Mouse (Mus musculus) ovary, adult 2 months (tissue): ENCODE results near the gene Krt90. TPM values are rescaled to one million over a fixed set of nuclear protein-coding genes. Genes with fewer than 3 reads are reported as not detected.

Source experiments
- polyA plus RNA-seq: library from polyadenylated mRNA; depleted of rRNA; stranded (reverse); fragments of >200 nt; gene quantifications from 2 replicates; pipeline ENCODE4 v1.2.3, GENCODE M21; 2012; rRNA removed

Krt90 gene
- 0.17 and 0.46 TPM in 2 replicates for polyA plus RNA-seq

DNA sequence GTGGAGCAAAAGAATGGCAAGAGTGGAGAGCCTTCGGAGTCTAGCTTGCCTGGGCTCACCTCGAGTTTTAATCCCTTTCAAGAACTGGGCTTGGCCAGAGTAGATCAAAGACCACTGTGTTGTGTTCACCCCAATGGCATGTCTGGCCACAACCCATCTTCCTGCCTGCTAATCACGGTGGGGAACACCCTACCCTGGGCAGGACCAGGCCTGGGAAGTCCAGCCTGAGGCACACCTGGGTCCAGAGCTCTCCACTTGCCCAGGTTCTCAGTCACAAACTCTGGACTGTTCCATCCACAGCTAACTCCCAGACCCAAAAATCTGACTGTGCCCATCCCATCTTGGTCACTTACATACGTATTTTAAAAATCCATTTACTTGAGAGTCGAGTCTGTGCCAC, at the start of gene Krt90:
TSS of gene Krt90 (minus strand) at position 101 of the 400 bp plus-strand sequence.

DNA sequence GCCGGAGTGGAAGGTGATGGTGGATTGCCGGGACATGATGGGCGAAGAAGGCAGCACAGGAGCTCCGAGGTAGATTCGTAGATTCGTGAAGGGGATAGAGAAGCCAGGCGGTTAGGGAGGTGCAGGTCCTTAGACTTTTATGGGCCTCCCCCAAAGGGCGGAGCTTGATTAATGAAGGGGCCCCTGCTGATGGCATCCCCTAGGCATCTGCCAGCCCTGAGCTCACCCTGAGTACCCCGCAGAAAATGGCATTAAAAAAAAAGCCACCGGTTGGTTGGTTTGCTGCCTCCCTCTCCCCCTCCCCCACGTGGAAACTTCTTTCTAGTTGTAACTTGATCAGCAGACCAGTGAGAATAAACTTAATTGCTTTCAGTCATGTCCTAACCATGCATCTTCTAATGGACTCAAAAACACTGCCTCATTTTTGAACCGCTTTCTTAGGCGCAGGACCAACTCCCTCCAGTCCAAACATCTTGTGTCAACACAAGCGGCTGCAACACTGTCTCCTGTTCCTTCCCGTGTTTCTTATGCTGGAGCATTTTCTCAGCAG, 11.1 kb upstream of the Krt90 start, which contains the start of gene Krt75:
TSS of gene Krt75 (minus strand) at position 109 of the 550 bp plus-strand sequence.

DNA sequence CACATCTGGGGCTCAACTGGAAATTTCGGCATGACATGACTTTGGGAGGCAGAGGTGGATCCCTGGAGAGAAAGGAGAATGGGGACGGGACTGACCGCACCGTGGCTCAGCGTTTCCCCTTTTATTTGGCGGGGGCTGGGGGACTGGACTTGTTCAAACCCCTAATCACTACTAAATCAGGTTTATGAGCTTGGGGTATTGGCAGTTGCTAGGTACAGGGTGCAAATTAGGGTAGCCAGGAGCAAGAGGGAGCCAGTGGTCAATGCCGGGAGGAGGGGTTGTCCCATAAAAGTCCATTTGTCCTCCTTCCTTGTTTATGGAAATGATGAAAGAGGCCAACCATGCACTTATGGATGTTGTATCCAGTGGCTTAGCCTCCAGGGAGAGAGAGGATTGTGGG, 12.2 kb downstream of the Krt90 start, which contains the start of gene Krt82:
TSS of gene Krt82 (minus strand) at position 101 of the 400 bp plus-strand sequence.

DNA sequence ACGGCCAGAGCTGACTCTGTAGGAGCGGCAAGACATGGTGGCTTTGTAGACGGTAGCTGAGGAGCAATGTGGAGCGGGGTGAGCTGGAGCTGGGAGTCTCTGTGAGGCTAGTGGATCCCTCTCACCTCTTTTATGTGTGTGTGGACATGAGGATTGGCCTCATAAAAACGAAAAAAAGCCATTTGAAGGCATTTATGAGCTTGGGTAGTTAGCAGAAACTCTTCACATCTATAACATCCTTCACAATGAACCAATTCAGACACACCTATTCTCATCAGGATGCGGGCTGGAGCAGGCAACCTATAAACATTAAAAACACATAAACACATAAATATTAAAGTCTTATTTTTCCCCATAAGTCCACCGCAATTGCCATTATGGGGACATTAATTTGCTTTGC, 30.0 kb downstream of the Krt90 start, which contains the start of gene Krt84:
TSS of gene Krt84 (minus strand) at position 101 of the 400 bp plus-strand sequence.

DNA sequence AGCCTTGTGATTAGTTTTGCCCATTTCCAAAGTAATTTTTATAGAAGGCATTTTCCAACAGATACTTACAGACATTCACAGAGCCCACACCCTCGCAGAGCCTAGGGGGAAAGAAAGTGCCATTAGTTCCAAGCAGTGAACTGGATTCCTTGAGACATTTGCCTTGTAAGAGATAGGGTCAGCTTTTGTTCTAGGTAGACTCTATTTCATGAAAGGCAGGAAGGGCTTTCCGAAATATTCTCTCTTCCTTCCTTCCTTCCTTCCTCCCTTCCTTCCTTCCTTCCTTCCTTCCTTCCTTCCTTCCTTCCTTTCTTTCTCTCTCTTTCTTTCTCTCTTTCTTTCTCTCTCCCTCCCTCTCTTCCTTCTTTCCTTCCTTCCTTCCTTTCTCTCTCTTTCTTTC, 45.6 kb downstream of the Krt90 start, which contains the start of gene Gm49425:
TSS of gene Gm49425 (minus strand) at position 101 of the 400 bp plus-strand sequence.

Other genes starting within 250 kb of the Krt90 start
- 7.2 and 7.8 TPM in 2 replicates for gene Krt80, start 192.8 kb downstream of the Krt90 start, polyA plus RNA-seq
- 28.5 and 46.8 TPM in 2 replicates for gene Krt7, start 151.9 kb downstream of the Krt90 start, polyA plus RNA-seq
- 0.56 and 2.3 TPM in 2 replicates for gene Krt87, start 124.1 kb downstream of the Krt90 start, polyA plus RNA-seq
- gene Krt88, start 115.2 kb downstream of the Krt90 start, polyA plus RNA-seq, result 0.22 TPM in 1 of 2 replicates, not detected in the other
- not detected in 2 replicates for gene Krt81, start 99.2 kb downstream of the Krt90 start, polyA plus RNA-seq
- gene Krt86, start 89.5 kb downstream of the Krt90 start, polyA plus RNA-seq, result 0.09 and 0.10 TPM in 2 replicates
- gene Krt83, start 71.4 kb downstream of the Krt90 start, polyA plus RNA-seq, result 1.6 and 3.0 TPM in 2 replicates
- gene Gm49425, start 45.7 kb downstream of the Krt90 start, polyA plus RNA-seq, result 0.34 TPM in 1 of 2 replicates, not detected in the other
- gene Krt84, start 30.1 kb downstream of the Krt90 start, polyA plus RNA-seq, result 1.5 and 2.3 TPM in 2 replicates
- not detected in 2 replicates for gene Krt82, start 12.3 kb downstream of the Krt90 start, polyA plus RNA-seq
- gene Krt75, start 11.0 kb upstream of the Krt90 start, polyA plus RNA-seq, result 0.10 and 0.25 TPM in 2 replicates
- gene Gm5414, start 65.2 kb upstream of the Krt90 start, polyA plus RNA-seq, result not detected in 2 replicates
- not detected in 2 replicates for gene Gm5478, start 84.4 kb upstream of the Krt90 start, polyA plus RNA-seq
- gene Krt6b, start 117.3 kb upstream of the Krt90 start, polyA plus RNA-seq, result 0.06 and 1.4 TPM in 2 replicates
- 0.22 and 0.31 TPM in 2 replicates for gene Krt6a, start 131.4 kb upstream of the Krt90 start, polyA plus RNA-seq
- 0.10 and 0.13 TPM in 2 replicates for gene Krt5, start 149.9 kb upstream of the Krt90 start, polyA plus RNA-seq
- 0.07 TPM in 1 of 2 replicates, not detected in the other for gene Krt71, start 180.2 kb upstream of the Krt90 start, polyA plus RNA-seq
- not detected in 2 replicates for gene Krt72, start 223.5 kb upstream of the Krt90 start, polyA plus RNA-seq
- 0.28 and 0.74 TPM in 2 replicates for gene Krt73, start 239.4 kb upstream of the Krt90 start, polyA plus RNA-seq